Mouse (Mus musculus) testis, adult 2 months (tissue): Measurements from ENCODE around the gene Dcaf1.

Experiments used
- CTCF ChIP-seq: fragments of 200-500 bp; IDR thresholded peaks from 2 replicates; pipeline ENCODE4 v1.5.1; 2012; ENCODE audit warnings: low read depth, mild to moderate bottlenecking, inconsistent platforms, low read length, moderate library complexity; ENCODE audit not compliant: control insufficient read depth, insufficient read depth, insufficient replicate concordance
- POLR2A ChIP-seq: fragments of 200-500 bp; IDR thresholded peaks from 2 replicates; pipeline ENCODE4 v1.6.1; 2012; ENCODE audit warnings: low read depth, mild to moderate bottlenecking, inconsistent platforms, low read length, moderate library complexity; ENCODE audit not compliant: control insufficient read depth

- TF ChIP-seq CTCF = no peak
- no peak for TF ChIP-seq POLR2A
Measured at GRCm38 (mm10) chr9:106893327-106893726, 71.7 kb downstream of the Dcaf1 start.
